In the genomic region with DNA sequence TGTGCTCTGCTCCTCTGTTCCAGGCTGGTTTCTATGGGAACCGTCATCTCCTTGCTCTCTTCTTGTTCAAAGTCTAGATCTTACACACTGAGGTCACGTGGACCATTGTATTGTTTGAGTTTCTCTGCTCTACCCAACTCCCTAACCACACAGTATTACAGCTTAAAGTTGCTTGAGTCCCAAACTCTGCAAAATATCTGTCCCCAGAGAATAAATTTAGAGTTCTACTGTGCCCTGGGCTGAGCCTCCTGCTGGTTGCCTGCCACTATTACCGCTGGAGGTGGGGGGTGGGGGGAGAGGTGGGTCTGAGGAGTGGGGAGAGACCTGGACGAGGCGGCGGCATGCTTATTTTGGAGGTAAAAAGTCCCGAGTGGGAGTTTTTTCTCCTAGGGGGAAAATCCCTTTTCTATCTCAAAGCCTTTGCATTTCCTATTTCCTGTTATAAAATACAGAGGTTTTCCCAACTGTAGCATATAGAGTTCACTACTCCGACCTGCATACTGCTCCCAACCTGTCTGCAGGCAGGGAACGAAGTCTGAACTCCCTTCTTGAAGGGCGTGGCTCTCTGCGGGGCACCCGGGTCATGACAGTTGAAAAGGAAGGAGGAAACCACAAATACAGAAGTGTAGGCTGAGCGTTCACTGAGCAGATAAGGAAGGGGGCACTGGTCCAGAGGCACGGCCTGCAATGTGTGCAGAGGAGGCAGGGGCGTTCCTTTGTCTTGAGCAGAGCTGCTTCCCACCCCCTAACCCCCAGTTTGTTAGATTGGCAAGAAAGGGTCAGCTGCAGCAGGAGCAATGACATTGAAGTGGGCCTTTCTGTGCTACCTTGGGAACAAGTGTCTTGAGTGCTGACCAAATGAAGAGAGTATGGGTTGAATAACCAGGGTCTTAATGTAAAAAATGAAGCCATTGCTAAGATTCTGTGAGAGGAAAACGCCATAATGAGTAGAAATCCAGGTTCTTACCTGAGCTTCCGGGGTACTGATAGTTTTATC, we compare ENCODE assay signal across 9 mouse cellular contexts.
DNase-seq lines count a peak whose midpoint lies in the region; ATAC-seq lines count a peak whose summit lies in the region.
"Had no signal": no experiment of that assay in that cellular context is flagged by ENCODE, and none has a peak within 500 bp of the region (broad histone marks: within the 10 kb centered on the region; RNA-seq: fewer than 3 reads in every experiment).

No protein-coding gene starts in this region.

- H3K4me1 ChIP-seq in embryonic facial prominence, embryonic 12.5 days: no peaks in the 10 kb centered on the region
- peaks cover 9% of the 10 kb centered on the region for H3K4me1 ChIP-seq in embryonic facial prominence, embryonic 10.5 days
- H3K4me1 ChIP-seq in intestine, embryonic 16.5 days (ENCODE audit: control insufficient read depth, insufficient read depth, low read length): peaks cover 7% of the 10 kb centered on the region; the same call in 1 of the 2 replicates

- WGBS in embryonic facial prominence, embryonic 12.5 days: 42% methylated on average over 17 of the region's 17 CpGs
- WGBS in embryonic facial prominence, embryonic 10.5 days: 45% methylated on average over 17 of the region's 17 CpGs
- WGBS in intestine, embryonic 16.5 days: 27% methylated on average over 17 of the region's 17 CpGs

- H3K9ac ChIP-seq in embryonic facial prominence, embryonic 12.5 days: no peak overlapping the region
- no peak overlapping the region for H3K9ac ChIP-seq in intestine, embryonic 16.5 days (ENCODE audit: low read depth, low read length)

- no peaks in the 10 kb centered on the region for H3K27me3 ChIP-seq in embryonic facial prominence, embryonic 12.5 days
- H3K27me3 ChIP-seq in embryonic facial prominence, embryonic 10.5 days (replicated peaks; ENCODE audit: low read depth, poor library complexity, severe bottlenecking): no peaks in the 10 kb centered on the region
- H3K27me3 ChIP-seq in intestine, embryonic 16.5 days (replicated peaks; ENCODE audit: control insufficient read depth, insufficient read depth, low read length): no peaks in the 10 kb centered on the region

- DNase-seq in embryonic facial prominence, embryonic 10.5 days (ENCODE audit: low spot score): no peak
- peak; percentile 91 for DNase-seq in MEL-GATA-1-ER (ENCODE audit: extremely low read depth, low read depth)
- DNase-seq in MN1 (ENCODE audit: low spot score): no peak
- no peak for DNase-seq in left cerebral cortex, postnatal 36 days (ENCODE audit: low spot score in 2 of 2)
- no peak for DNase-seq in right cerebral cortex, postnatal 14 days

- H3K27ac ChIP-seq in embryonic facial prominence, embryonic 12.5 days: no peak overlapping the region
- no peak overlapping the region for H3K27ac ChIP-seq in embryonic facial prominence, embryonic 10.5 days (replicated peaks)
- peak overlapping the region; percentile 93 for H3K27ac ChIP-seq in intestine, embryonic 16.5 days (ENCODE audit: low read length)
- H3K27ac ChIP-seq: heart, adult 2 months had no signal

- no peaks in the 10 kb centered on the region for H3K36me3 ChIP-seq in embryonic facial prominence, embryonic 12.5 days
- no peaks in the 10 kb centered on the region for H3K36me3 ChIP-seq in embryonic facial prominence, embryonic 10.5 days (replicated peaks)
- H3K36me3 ChIP-seq in intestine, embryonic 16.5 days (ENCODE audit: control insufficient read depth, insufficient read depth, low read length): no peaks in the 10 kb centered on the region

- no peaks in the 10 kb centered on the region for H3K9me3 ChIP-seq in embryonic facial prominence, embryonic 12.5 days
- H3K9me3 ChIP-seq in embryonic facial prominence, embryonic 10.5 days: no peaks in the 10 kb centered on the region
- H3K9me3 ChIP-seq in intestine, embryonic 16.5 days (ENCODE audit: control insufficient read depth, low read length): no peaks in the 10 kb centered on the region

- intact Hi-C loops in left cerebral cortex, postnatal 36 days (cut with DNase I): no loop called here

- H3K4me3 ChIP-seq in embryonic facial prominence, embryonic 12.5 days: no peak overlapping the region
- no peak overlapping the region for H3K4me3 ChIP-seq in embryonic facial prominence, embryonic 10.5 days
- H3K4me3 ChIP-seq in intestine, embryonic 16.5 days (ENCODE audit: low read length): 0 out of 2 replicates have a peak overlapping the region, but pooled peaks have one; percentile 20
- H3K4me3 ChIP-seq: heart, adult 2 months had no signal

- 0 out of 2 replicates have a peak, but pooled peaks have one; percentile 35 for ATAC-seq in embryonic facial prominence, embryonic 12.5 days (ENCODE audit: insufficient number of reproducible peaks, insufficient read depth, low FRiP score, low TSS enrichment)
- peak; percentile 98 for ATAC-seq in intestine, embryonic 16.5 days
- ATAC-seq in neutrophil, adult 5-6 weeks (ENCODE audit: extremely low read depth, insufficient number of reproducible peaks, low FRiP score, poor library complexity, severe bottlenecking): peak; percentile 86

- H3K4me2 ChIP-seq in embryonic facial prominence, embryonic 12.5 days (replicated peaks): no peak overlapping the region
- H3K4me2 ChIP-seq in intestine, embryonic 16.5 days (ENCODE audit: low read depth, low read length): peak overlapping the region; percentile 53

Comparison
In these comparisons a context has a peak if more than half of its experiments do, and no peak if none do; other contexts are left out.
1. ATAC-seq: peak in every context shown above with its lines; median percentile 98 in intestine, embryonic 16.5 days; 86 in neutrophil, adult 5-6 weeks; 35 in embryonic facial prominence, embryonic 12.5 days.